Mouse (Mus musculus) liver, embryonic 12.5 days (tissue): Measurements from ENCODE around the gene Ift122. TPM values are rescaled to one million over a fixed set of nuclear protein-coding genes. Genes with fewer than 3 reads are reported as not detected.

Source experiments
- ATAC-seq: fragments of 200-750 bp; cut with Nextera tagmentation; 2 replicates; pipeline ENCODE4 v1.8.0; 2017; ENCODE audit warnings: moderate number of reproducible peaks, mild to moderate bottlenecking, moderate library complexity
- H3K27ac ChIP-seq: fragments of 300-500 bp; sonication (generic); 2 replicates; pipeline ENCODE4 v1.5.1; 2016; ENCODE audit warnings: mild to moderate bottlenecking
- H3K27me3 ChIP-seq: fragments of 300-500 bp; sonication (generic); replicated peaks from 2 replicates; pipeline ENCODE4 v1.6.1; 2016; ENCODE audit warnings: mild to moderate bottlenecking, moderate library complexity
- H3K36me3 ChIP-seq: fragments of 300-500 bp; sonication (generic); 2 replicates; pipeline ENCODE4 v1.6.1; 2016; ENCODE audit warnings: mild to moderate bottlenecking, moderate library complexity
- H3K4me1 ChIP-seq: fragments of 300-500 bp; sonication (generic); 2 replicates; pipeline ENCODE4 v1.6.1; 2016
- H3K4me2 ChIP-seq: fragments of 300-500 bp; sonication (generic); 2 replicates; pipeline ENCODE4 v1.6.1; 2016; ENCODE audit warnings: mild to moderate bottlenecking, moderate library complexity
- H3K4me3 ChIP-seq: fragments of 300-500 bp; sonication (generic); 2 replicates; pipeline ENCODE4 v1.5.1; 2016; ENCODE audit warnings: mild to moderate bottlenecking, moderate library complexity
- H3K9ac ChIP-seq: fragments of 300-500 bp; sonication (generic); 2 replicates; pipeline ENCODE4 v1.6.1; 2016; ENCODE audit warnings: mild to moderate bottlenecking, moderate library complexity
- H3K9me3 ChIP-seq: fragments of 300-500 bp; sonication (generic); replicated peaks from 2 replicates; pipeline ENCODE4 v1.6.1; 2016; ENCODE audit warnings: mild to moderate bottlenecking, moderate library complexity
- WGBS: fragments of 180-500 bp; shearing (Covaris S2); methylation state at CpG from one replicate; pipeline ENCODE4 v1.1.7; 2016; ENCODE audit not compliant: insufficient replicate concordance; 5-methylcytosine and 5-hydroxymethylcytosine counted together
- polyA plus RNA-seq: library from polyadenylated mRNA; unstranded; fragments of >200 nt; fragmentation: Nextera tagmentation; extraction: Ambion mirVana; gene quantifications from 2 replicates; pipeline ENCODE4 v1.2.1, GENCODE M21; 2016

Gene Ift122
- polyA plus RNA-seq, 1 experiment from 2014 or later = 5.3 TPM

- H3K27me3 ChIP-seq = no peaks in the 10 kb centered on the region
- H3K9ac ChIP-seq = no peak overlapping the region
- no peak overlapping the region for H3K4me3 ChIP-seq
- H3K9me3 ChIP-seq = no peaks in the 10 kb centered on the region
- H3K4me1 ChIP-seq = no peaks in the 10 kb centered on the region
- no peaks in the 10 kb centered on the region for H3K36me3 ChIP-seq
- WGBS = 65% methylated on average over 7 of the region's 7 CpGs
- ATAC-seq = no peak
- no peak overlapping the region for H3K4me2 ChIP-seq
- no peak overlapping the region for H3K27ac ChIP-seq
Observed at GRCm38 (mm10) chr6:115897926-115898520, 44.8 kb downstream of the Ift122 start.

- H3K27ac ChIP-seq = no peak overlapping the region
- H3K4me2 ChIP-seq = no peak overlapping the region
Observed at GRCm38 (mm10) chr6:115901062-115901461, 47.8 kb downstream of the Ift122 start.

DNA sequence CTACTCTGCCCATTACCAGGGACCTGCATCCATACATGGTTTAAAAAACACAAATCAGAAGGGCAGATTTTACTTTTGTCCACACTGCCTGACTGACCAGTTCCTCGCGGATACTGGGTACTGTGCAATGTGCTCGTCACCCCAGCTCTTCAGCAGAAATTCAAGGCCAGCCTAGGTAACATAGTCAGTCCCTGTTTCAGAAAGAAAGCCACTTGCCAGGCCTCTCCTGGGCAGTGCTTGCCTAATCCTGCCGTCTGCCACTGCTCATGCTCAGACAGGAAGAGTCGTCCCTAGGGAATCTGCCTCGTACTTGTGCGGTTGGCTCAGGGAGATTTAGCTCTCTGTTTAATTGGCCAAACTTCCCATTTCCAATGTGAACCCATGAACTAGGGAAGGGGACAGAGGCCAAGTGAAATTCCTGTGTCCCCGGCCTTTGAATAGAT, 48.2 kb downstream of the Ift122 start:
- H3K9ac ChIP-seq = no peak overlapping the region
- no peak overlapping the region for H3K4me2 ChIP-seq
- 73% methylated on average over 8 of the region's 8 CpGs for WGBS
- H3K27me3 ChIP-seq = no peaks in the 10 kb centered on the region
- H3K36me3 ChIP-seq = no peaks in the 10 kb centered on the region
- peaks cover 8% of the 10 kb centered on the region; the same call in 1 of the 2 replicates for H3K4me1 ChIP-seq
- H3K4me3 ChIP-seq = no peak overlapping the region
- H3K27ac ChIP-seq = no peak overlapping the region
- H3K9me3 ChIP-seq = no peaks in the 10 kb centered on the region
- no peak for ATAC-seq

More at GRCm38 (mm10) chr6:115901062-115901461, 47.8 kb downstream of the Ift122 start:
- Histone ChIP-seq H3K27me3 (no peaks in the 10 kb centered on the region), H3K36me3 (no peaks in the 10 kb centered on the region), H3K9me3 (no peaks in the 10 kb centered on the region), H3K9ac (no peak overlapping the region), H3K4me1 (peaks cover 4% of the 10 kb centered on the region; the same call in 1 of the 2 replicates), H3K4me3 (no peak overlapping the region)
- 7% methylated on average over 3 of the region's 3 CpGs for WGBS
- ATAC-seq = no peak

- H3K27me3 ChIP-seq = no peaks in the 10 kb centered on the region
- ATAC-seq = no peak
- no peak overlapping the region for H3K4me2 ChIP-seq
- no peak overlapping the region for H3K9ac ChIP-seq
- no peaks in the 10 kb centered on the region for H3K9me3 ChIP-seq
- peaks cover 15% of the 10 kb centered on the region; the same call in 1 of the 2 replicates for H3K4me1 ChIP-seq
- 74% methylated on average over 3 of the region's 3 CpGs for WGBS
- H3K27ac ChIP-seq = no peak overlapping the region
- H3K36me3 ChIP-seq = no peaks in the 10 kb centered on the region
- no peak overlapping the region for H3K4me3 ChIP-seq
Observed at GRCm38 (mm10) chr6:115902545-115902944, 49.3 kb downstream of the Ift122 start.

- Histone ChIP-seq H3K4me2 (no peak overlapping the region), H3K9ac (no peak overlapping the region), H3K4me1 (peaks cover 45% of the 10 kb centered on the region), H3K36me3 (no peaks in the 10 kb centered on the region), H3K27ac (no peak overlapping the region), H3K9me3 (no peaks in the 10 kb centered on the region), H3K4me3 (no peak overlapping the region), H3K27me3 (no peaks in the 10 kb centered on the region)
- 68% methylated on average over 6 of the region's 6 CpGs for WGBS
- no peak for ATAC-seq
Observed at GRCm38 (mm10) chr6:115905568-115905967, 52.3 kb downstream of the Ift122 start.

- Histone ChIP-seq H3K27ac (no peak overlapping the region), H3K9me3 (no peaks in the 10 kb centered on the region), H3K36me3 (no peaks in the 10 kb centered on the region), H3K4me3 (no peak overlapping the region), H3K4me2 (no peak overlapping the region), H3K9ac (no peak overlapping the region), H3K27me3 (no peaks in the 10 kb centered on the region), H3K4me1 (peaks cover 54% of the 10 kb centered on the region)
- ATAC-seq = no peak
- 39% methylated on average over 1 of the region's 1 CpGs for WGBS
Observed at GRCm38 (mm10) chr6:115906455-115906854, 53.2 kb downstream of the Ift122 start.

- Histone ChIP-seq H3K4me1 (peaks cover 57% of the 10 kb centered on the region), H3K9ac (no peak overlapping the region), H3K9me3 (no peaks in the 10 kb centered on the region), H3K36me3 (no peaks in the 10 kb centered on the region), H3K4me2 (no peak overlapping the region), H3K27me3 (no peaks in the 10 kb centered on the region), H3K4me3 (no peak overlapping the region), H3K27ac (no peak overlapping the region)
- no peak for ATAC-seq
- WGBS = 37% methylated on average over 2 of the region's 2 CpGs
Observed at GRCm38 (mm10) chr6:115906871-115907270, 53.6 kb downstream of the Ift122 start.

- peak; percentile 37; the same call in 1 of the 2 replicates for ATAC-seq
- H3K36me3 ChIP-seq = no peaks in the 10 kb centered on the region
- 0 out of 2 replicates have a peak overlapping the region, but pooled peaks have one; percentile 18 for H3K27ac ChIP-seq
- 16% methylated on average over 6 of the region's 6 CpGs for WGBS
- H3K4me1 ChIP-seq = peaks cover 59% of the 10 kb centered on the region
- H3K4me3 ChIP-seq = no peak overlapping the region
- H3K27me3 ChIP-seq = no peaks in the 10 kb centered on the region; the same call in 1 of the 2 replicates
- no peaks in the 10 kb centered on the region for H3K9me3 ChIP-seq
- H3K9ac ChIP-seq = no peak overlapping the region
- H3K4me2 ChIP-seq = peak overlapping the region; percentile 6; the same call in 1 of the 2 replicates
Observed at GRCm38 (mm10) chr6:115908421-115908982, 55.2 kb downstream of the Ift122 start.

DNA sequence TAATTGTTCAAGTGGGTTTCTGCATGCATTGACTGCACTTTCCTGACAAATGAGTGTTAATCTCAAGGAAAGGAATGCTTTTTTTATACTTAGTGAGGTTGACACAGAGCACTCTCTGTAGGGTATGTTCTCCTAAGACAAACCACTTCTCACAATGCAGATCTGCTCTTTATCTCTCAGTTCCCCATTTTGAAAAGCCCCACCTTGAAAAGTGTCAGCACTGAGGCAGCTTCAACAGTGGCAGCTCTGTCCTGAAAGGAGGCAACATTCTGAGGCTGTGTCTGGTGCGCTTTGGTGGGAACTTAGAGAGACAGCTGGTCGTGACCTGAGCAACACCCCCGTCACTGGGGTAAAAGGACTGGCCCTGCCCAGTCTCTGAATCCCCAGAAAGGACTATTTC, 55.8 kb downstream of the Ift122 start:
- no peak for ATAC-seq
- H3K36me3 ChIP-seq = no peaks in the 10 kb centered on the region
- no peaks in the 10 kb centered on the region for H3K9me3 ChIP-seq
- H3K4me3 ChIP-seq = no peak overlapping the region
- no peak overlapping the region for H3K27ac ChIP-seq
- 28% methylated on average over 3 of the region's 3 CpGs for WGBS
- peaks cover 59% of the 10 kb centered on the region for H3K4me1 ChIP-seq
- no peaks in the 10 kb centered on the region; the same call in 1 of the 2 replicates for H3K27me3 ChIP-seq
- H3K9ac ChIP-seq = no peak overlapping the region
- no peak overlapping the region for H3K4me2 ChIP-seq

- ATAC-seq = no peak
- Histone ChIP-seq H3K36me3 (no peaks in the 10 kb centered on the region), H3K4me1 (peaks cover 59% of the 10 kb centered on the region), H3K9me3 (no peaks in the 10 kb centered on the region), H3K4me3 (no peak overlapping the region), H3K4me2 (peak overlapping the region; percentile 13), H3K27me3 (no peaks in the 10 kb centered on the region; the same call in 1 of the 2 replicates), H3K27ac (no peak overlapping the region), H3K9ac (no peak overlapping the region)
- WGBS = 36% methylated on average over 8 of the region's 8 CpGs
Observed at GRCm38 (mm10) chr6:115909940-115910339, 56.7 kb downstream of the Ift122 start.

- Histone ChIP-seq H3K9me3 (no peaks in the 10 kb centered on the region), H3K27me3 (no peaks in the 10 kb centered on the region; the same call in 1 of the 2 replicates), H3K4me1 (peaks cover 55% of the 10 kb centered on the region), H3K9ac (no peak overlapping the region), H3K4me2 (no peak overlapping the region), H3K4me3 (no peak overlapping the region), H3K36me3 (no peaks in the 10 kb centered on the region), H3K27ac (no peak overlapping the region)
- ATAC-seq = no peak
- 63% methylated on average over 6 of the region's 6 CpGs for WGBS
Observed at GRCm38 (mm10) chr6:115911763-115912162, 58.5 kb downstream of the Ift122 start.

DNA sequence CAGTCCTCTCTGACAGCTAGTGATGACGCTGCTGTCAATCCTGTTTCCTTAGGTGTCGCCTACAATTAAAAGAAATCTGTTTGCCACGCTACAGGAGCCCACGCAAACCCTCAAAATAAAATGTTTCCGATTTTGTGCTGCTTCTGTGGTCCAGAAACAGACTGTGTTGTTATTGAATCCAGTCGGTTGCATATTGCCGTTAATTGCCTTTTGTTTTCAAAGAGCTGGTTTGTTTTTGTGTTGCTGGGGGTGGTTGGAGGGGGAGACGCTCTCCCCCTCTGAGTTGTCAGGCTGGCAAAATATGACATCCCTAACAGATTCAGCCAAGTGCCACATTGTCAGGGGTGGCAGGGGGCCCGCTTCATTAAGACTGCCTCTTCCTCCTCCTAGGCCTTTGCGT, 60.2 kb downstream of the Ift122 start:
- H3K4me1 ChIP-seq = peaks cover 49% of the 10 kb centered on the region
- ATAC-seq = no peak
- no peaks in the 10 kb centered on the region for H3K36me3 ChIP-seq
- no peaks in the 10 kb centered on the region for H3K9me3 ChIP-seq
- H3K4me2 ChIP-seq = no peak overlapping the region
- no peaks in the 10 kb centered on the region; the same call in 1 of the 2 replicates for H3K27me3 ChIP-seq
- H3K27ac ChIP-seq = no peak overlapping the region
- no peak overlapping the region for H3K4me3 ChIP-seq
- no peak overlapping the region for H3K9ac ChIP-seq
- 80% methylated on average over 10 of the region's 10 CpGs for WGBS
